Mouse (Mus musculus): ENCODE data around the gene Gjc1. TPM values are rescaled to one million over a fixed set of nuclear protein-coding genes. Genes with fewer than 3 reads are reported as not detected.

The Gjc1 gene
- polyA plus RNA-seq, 1 experiment from 2014 or later: 87.8 TPM

DNA sequence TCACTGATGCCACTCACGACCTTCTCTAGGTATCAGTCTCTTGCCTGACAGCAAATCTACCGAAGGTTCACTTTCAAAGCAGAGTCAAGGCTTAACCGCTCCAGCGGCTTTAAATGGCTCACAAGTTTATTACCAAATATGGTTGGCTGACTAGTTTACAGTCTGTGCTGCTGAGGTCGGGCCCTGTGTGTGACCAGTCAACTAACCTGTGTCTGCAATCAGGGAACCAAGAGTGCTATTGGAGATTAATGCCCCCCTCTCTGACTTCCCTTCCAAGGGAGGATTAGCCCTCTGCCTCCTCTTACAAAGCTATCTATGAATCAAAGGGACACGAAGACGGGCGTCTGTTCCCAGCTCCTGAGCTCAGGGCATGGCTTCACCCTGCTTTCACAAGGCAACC lies 25.3 kb downstream of the Gjc1 start:
- 52% methylated on average over 8 of the region's 8 CpGs for WGBS
- ATAC-seq (ENCODE audit: low FRiP score) (no peak), DNase-seq (ENCODE audit: low spot score, missing footprints) (no peak)
- no peaks in the 10 kb centered on the region for H3K9me3 ChIP-seq (ENCODE audit: control insufficient read depth, low read length)
- H3K36me3 ChIP-seq (ENCODE audit: control insufficient read depth, insufficient read depth, low read length): peaks cover 6% of the 10 kb centered on the region; the same call in 1 of the 2 replicates
- H3K4me3 ChIP-seq (ENCODE audit: low read depth, low read length): no peak overlapping the region
- no peak overlapping the region for H3K4me2 ChIP-seq
- no peak overlapping the region for H3K27ac ChIP-seq (ENCODE audit: low read depth, low read length)
- H3K27me3 ChIP-seq (ENCODE audit: control insufficient read depth, insufficient read depth, low read length): no peaks in the 10 kb centered on the region
- H3K4me1 ChIP-seq (ENCODE audit: control insufficient read depth, insufficient read depth, low read length): no peaks in the 10 kb centered on the region
- no peak overlapping the region for H3K9ac ChIP-seq (ENCODE audit: low read length)

DNA sequence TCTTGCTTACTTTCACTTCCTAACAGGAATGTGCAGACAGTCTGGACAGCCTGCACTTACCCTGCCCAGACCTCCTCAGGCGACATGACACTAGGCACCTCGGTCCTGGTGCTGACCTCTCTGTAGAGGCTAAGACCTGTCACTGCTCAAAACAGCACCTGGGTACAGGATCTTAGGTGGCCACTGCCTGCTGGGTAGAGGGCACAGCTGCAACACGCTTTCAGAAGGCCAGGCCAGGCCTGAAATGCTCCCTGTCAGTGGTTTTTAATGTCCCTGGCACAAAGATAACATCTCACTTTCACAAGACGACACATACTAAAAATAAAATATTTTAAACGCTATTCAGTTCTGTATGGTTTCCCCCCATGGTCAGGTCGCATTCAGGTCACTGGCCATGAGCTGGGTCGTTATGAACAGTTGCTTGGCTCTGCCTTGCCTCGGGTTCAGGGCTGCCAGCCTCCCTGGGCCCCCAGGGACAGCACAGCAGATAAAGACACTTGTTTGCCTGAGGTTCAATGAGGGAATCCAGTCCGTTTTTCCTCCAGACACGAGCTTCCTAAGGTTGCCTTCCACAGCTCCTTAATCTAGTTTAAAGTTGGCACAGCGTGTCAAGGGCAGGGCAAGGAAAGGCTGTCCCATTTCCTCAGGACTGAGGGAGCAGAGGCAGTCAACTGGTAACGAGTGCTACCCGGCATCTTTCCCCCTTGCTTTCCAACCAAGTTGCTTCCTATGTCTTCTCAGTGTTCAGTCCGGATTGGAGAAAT lies 27.6 kb downstream of the Gjc1 start:
- Histone ChIP-seq H3K36me3 (ENCODE audit: control insufficient read depth, insufficient read depth, low read length) (no peaks in the 10 kb centered on the region; the same call in 1 of the 2 replicates), H3K4me1 (ENCODE audit: control insufficient read depth, insufficient read depth, low read length) (no peaks in the 10 kb centered on the region), H3K27me3 (ENCODE audit: control insufficient read depth, insufficient read depth, low read length) (no peaks in the 10 kb centered on the region), H3K4me2 (no peak overlapping the region), H3K9me3 (ENCODE audit: control insufficient read depth, low read length) (no peaks in the 10 kb centered on the region), H3K9ac (ENCODE audit: low read length) (no peak overlapping the region), H3K4me3 (ENCODE audit: low read depth, low read length) (no peak overlapping the region), H3K27ac (ENCODE audit: low read depth, low read length) (no peak overlapping the region)
- no peak for ATAC-seq (ENCODE audit: low FRiP score)
- no peak for DNase-seq (ENCODE audit: low spot score, missing footprints)
- WGBS: 72% methylated on average over 14 of the region's 14 CpGs

DNA sequence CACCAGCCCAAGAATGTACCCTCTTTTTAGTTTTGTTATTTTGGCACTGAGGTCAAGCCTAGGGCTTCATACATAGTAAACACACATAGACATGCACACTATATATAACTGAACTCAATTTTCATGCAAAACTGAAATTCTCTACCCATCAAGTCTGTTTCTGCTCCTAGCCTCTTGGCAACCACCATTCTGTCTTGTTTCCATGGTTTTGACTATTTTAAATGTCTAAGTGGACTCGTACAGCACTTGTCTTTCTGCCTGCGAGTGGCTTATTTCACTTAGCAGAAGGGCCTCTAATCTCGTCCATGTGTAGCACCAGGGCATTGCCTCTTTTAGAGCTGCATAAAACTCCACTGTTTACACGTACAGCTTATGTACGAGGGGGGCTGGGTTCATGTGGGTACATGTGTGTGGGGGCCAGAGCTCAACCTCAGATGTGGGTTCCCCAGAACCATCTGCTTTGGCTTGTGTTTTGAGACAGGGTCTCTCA lies 31.8 kb downstream of the Gjc1 start:
- ATAC-seq (ENCODE audit: low FRiP score) (no peak), DNase-seq (ENCODE audit: low spot score, missing footprints) (no peak)
- H3K4me1 ChIP-seq (ENCODE audit: control insufficient read depth, insufficient read depth, low read length): no peaks in the 10 kb centered on the region
- no peak overlapping the region for H3K27ac ChIP-seq (ENCODE audit: low read depth, low read length)
- no peak overlapping the region for H3K4me3 ChIP-seq (ENCODE audit: low read depth, low read length)
- WGBS: 83% methylated on average over 5 of the region's 5 CpGs
- H3K36me3 ChIP-seq (ENCODE audit: control insufficient read depth, insufficient read depth, low read length): no peaks in the 10 kb centered on the region
- no peak overlapping the region for H3K4me2 ChIP-seq
- no peak overlapping the region for H3K9ac ChIP-seq (ENCODE audit: low read length)
- H3K9me3 ChIP-seq (ENCODE audit: control insufficient read depth, low read length): no peaks in the 10 kb centered on the region
- no peaks in the 10 kb centered on the region for H3K27me3 ChIP-seq (ENCODE audit: control insufficient read depth, insufficient read depth, low read length)

DNA sequence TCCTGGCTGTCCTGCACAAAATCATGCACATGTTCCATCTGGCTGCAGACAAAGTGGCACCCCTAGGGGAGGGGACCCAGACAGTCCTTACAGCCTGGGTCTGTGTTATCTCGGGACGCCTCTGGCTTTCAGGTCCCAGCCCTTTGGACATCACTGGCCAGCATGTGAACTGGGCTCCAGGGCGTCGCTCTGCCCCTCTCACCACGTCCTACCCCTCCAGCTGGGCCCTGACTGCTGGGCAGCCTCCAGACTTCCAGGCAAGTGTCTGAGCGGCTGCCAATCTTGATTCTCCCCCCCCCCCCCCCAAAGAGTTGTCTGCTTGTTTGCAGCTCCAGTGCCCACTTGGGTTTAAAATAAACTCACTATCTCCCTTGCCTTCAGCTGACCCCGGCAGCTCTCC lies 36.1 kb downstream of the Gjc1 start:
- Histone ChIP-seq H3K27ac (ENCODE audit: low read depth, low read length) (no peak overlapping the region), H3K4me2 (no peak overlapping the region), H3K9me3 (ENCODE audit: control insufficient read depth, low read length) (no peaks in the 10 kb centered on the region), H3K27me3 (ENCODE audit: control insufficient read depth, insufficient read depth, low read length) (no peaks in the 10 kb centered on the region), H3K4me3 (ENCODE audit: low read depth, low read length) (no peak overlapping the region), H3K9ac (ENCODE audit: low read length) (no peak overlapping the region), H3K4me1 (ENCODE audit: control insufficient read depth, insufficient read depth, low read length) (no peaks in the 10 kb centered on the region), H3K36me3 (ENCODE audit: control insufficient read depth, insufficient read depth, low read length) (no peaks in the 10 kb centered on the region)
- WGBS: 69% methylated on average over 7 of the region's 7 CpGs
- no peak for DNase-seq (ENCODE audit: low spot score, missing footprints)
- no peak for ATAC-seq (ENCODE audit: low FRiP score)

- no peak overlapping the region for H3K27ac ChIP-seq (ENCODE audit: low read depth, low read length)
- H3K9me3 ChIP-seq (ENCODE audit: control insufficient read depth, low read length): no peaks in the 10 kb centered on the region
- no peak for ATAC-seq (ENCODE audit: low FRiP score)
- no peak overlapping the region for H3K4me2 ChIP-seq
- WGBS: 89% methylated on average over 4 of the region's 4 CpGs
- H3K36me3 ChIP-seq (ENCODE audit: control insufficient read depth, insufficient read depth, low read length): no peaks in the 10 kb centered on the region
- peaks cover 8% of the 10 kb centered on the region for H3K4me1 ChIP-seq (ENCODE audit: control insufficient read depth, insufficient read depth, low read length)
- no peak overlapping the region for H3K4me3 ChIP-seq (ENCODE audit: low read depth, low read length)
- H3K27me3 ChIP-seq (ENCODE audit: control insufficient read depth, insufficient read depth, low read length): no peaks in the 10 kb centered on the region
- no peak overlapping the region for H3K9ac ChIP-seq (ENCODE audit: low read length)
- DNase-seq (ENCODE audit: low spot score, missing footprints): no peak
These were observed 38.0 kb downstream of the Gjc1 start for GRCm38 (mm10) chr11:102781523-102781922.

GRCm38 (mm10) chr11:102780986-102781351 lies 38.5 kb downstream of the Gjc1 start:
- no peaks in the 10 kb centered on the region for H3K36me3 ChIP-seq (ENCODE audit: control insufficient read depth, insufficient read depth, low read length)
- H3K4me1 ChIP-seq (ENCODE audit: control insufficient read depth, insufficient read depth, low read length): peaks cover 8% of the 10 kb centered on the region
- no peak overlapping the region for H3K4me3 ChIP-seq (ENCODE audit: low read depth, low read length)
- no peak for DNase-seq (ENCODE audit: low spot score, missing footprints)
- no peak overlapping the region for H3K9ac ChIP-seq (ENCODE audit: low read length)
- H3K4me2 ChIP-seq: no peak overlapping the region
- 74% methylated on average over 10 of the region's 10 CpGs for WGBS
- no peaks in the 10 kb centered on the region for H3K27me3 ChIP-seq (ENCODE audit: control insufficient read depth, insufficient read depth, low read length)
- ATAC-seq (ENCODE audit: low FRiP score): no peak
- H3K9me3 ChIP-seq (ENCODE audit: control insufficient read depth, low read length): no peaks in the 10 kb centered on the region
- H3K27ac ChIP-seq (ENCODE audit: low read depth, low read length): no peak overlapping the region

- no peaks in the 10 kb centered on the region for H3K9me3 ChIP-seq (ENCODE audit: control insufficient read depth, low read length)
- no peaks in the 10 kb centered on the region for H3K36me3 ChIP-seq (ENCODE audit: control insufficient read depth, insufficient read depth, low read length)
- peaks cover 8% of the 10 kb centered on the region for H3K4me1 ChIP-seq (ENCODE audit: control insufficient read depth, insufficient read depth, low read length)
- H3K4me3 ChIP-seq (ENCODE audit: low read depth, low read length): no peak overlapping the region
- ATAC-seq (ENCODE audit: low FRiP score) (no peak), DNase-seq (ENCODE audit: low spot score, missing footprints) (no peak)
- H3K27me3 ChIP-seq (ENCODE audit: control insufficient read depth, insufficient read depth, low read length): no peaks in the 10 kb centered on the region
- WGBS: 48% methylated on average over 11 of the region's 11 CpGs
- no peak overlapping the region for H3K4me2 ChIP-seq
- no peak overlapping the region for H3K9ac ChIP-seq (ENCODE audit: low read length)
- no peak overlapping the region for H3K27ac ChIP-seq (ENCODE audit: low read depth, low read length)
These were observed 39.1 kb downstream of the Gjc1 start for GRCm38 (mm10) chr11:102780271-102780985.

- Histone ChIP-seq H3K36me3 (ENCODE audit: control insufficient read depth, insufficient read depth, low read length) (no peaks in the 10 kb centered on the region), H3K4me3 (ENCODE audit: low read depth, low read length) (no peak overlapping the region), H3K27me3 (ENCODE audit: control insufficient read depth, insufficient read depth, low read length) (no peaks in the 10 kb centered on the region), H3K9ac (ENCODE audit: low read length) (no peak overlapping the region), H3K9me3 (ENCODE audit: control insufficient read depth, low read length) (no peaks in the 10 kb centered on the region), H3K27ac (ENCODE audit: low read depth, low read length) (no peak overlapping the region), H3K4me2 (no peak overlapping the region), H3K4me1 (ENCODE audit: control insufficient read depth, insufficient read depth, low read length) (peaks cover 8% of the 10 kb centered on the region)
- 81% methylated on average over 7 of the region's 7 CpGs for WGBS
- DNase-seq (ENCODE audit: low spot score, missing footprints) (no peak), ATAC-seq (ENCODE audit: low FRiP score) (no peak)
These were observed 39.7 kb downstream of the Gjc1 start for GRCm38 (mm10) chr11:102779824-102780223.

GRCm38 (mm10) chr11:102779081-102779638 lies 40.3 kb downstream of the Gjc1 start:
- no peaks in the 10 kb centered on the region for H3K9me3 ChIP-seq (ENCODE audit: control insufficient read depth, low read length)
- DNase-seq (ENCODE audit: low spot score, missing footprints) (no peak), ATAC-seq (ENCODE audit: low FRiP score) (no peak)
- no peaks in the 10 kb centered on the region for H3K36me3 ChIP-seq (ENCODE audit: control insufficient read depth, insufficient read depth, low read length)
- no peak overlapping the region for H3K9ac ChIP-seq (ENCODE audit: low read length)
- H3K27ac ChIP-seq (ENCODE audit: low read depth, low read length): no peak overlapping the region
- no peak overlapping the region for H3K4me3 ChIP-seq (ENCODE audit: low read depth, low read length)
- H3K4me2 ChIP-seq: no peak overlapping the region
- no peaks in the 10 kb centered on the region for H3K27me3 ChIP-seq (ENCODE audit: control insufficient read depth, insufficient read depth, low read length)
- H3K4me1 ChIP-seq (ENCODE audit: control insufficient read depth, insufficient read depth, low read length): peaks cover 10% of the 10 kb centered on the region
- 79% methylated on average over 8 of the region's 8 CpGs for WGBS

All from midbrain, embryonic 11.5 days (tissue).